Mouse (Mus musculus) adrenal gland, postnatal 14 days (tissue): ENCODE data around the gene Ireb2. TPM values are rescaled to one million over a fixed set of nuclear protein-coding genes. Genes with fewer than 3 reads are reported as not detected.
"Not testable (repeated sequence)": the region's sequence is repeated elsewhere in the genome, so short reads cannot be mapped to it uniquely, and the experiment has no call there.

Experiments used
- DNase-seq: peaks from one replicate; pipeline ENCODE4 v3.0.0; 2021; ENCODE audit warnings: mixed read lengths
- total RNA-seq: library from RNA; stranded (reverse); gene quantifications from 2 replicates; pipeline ENCODE4 v1.2.3, GENCODE M21; 2021

The Ireb2 gene
- total RNA-seq, 1 experiment from 2014 or later = 48.8 TPM

DNA sequence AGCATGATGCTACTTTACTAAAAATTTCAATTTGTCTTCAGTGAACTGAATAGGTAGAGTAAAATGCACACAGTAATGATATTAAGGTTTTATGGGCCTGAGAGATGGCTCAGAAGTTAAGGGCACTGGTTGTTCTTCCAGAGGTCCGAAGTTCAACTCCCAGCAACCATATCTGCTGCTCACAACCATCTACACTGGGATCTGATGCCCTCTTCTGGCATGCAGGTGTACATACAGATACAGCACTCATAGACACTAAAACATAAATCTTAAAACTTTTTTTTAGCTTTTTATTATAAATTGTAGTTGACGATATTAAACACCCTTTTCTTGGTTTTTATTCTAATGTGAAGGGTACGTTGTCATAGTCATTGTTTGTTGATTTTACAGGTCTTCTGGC is 33.5 kb downstream of the Ireb2 start:
- no peak for DNase-seq

GRCm38 (mm10) chr9:54909446-54909845 is 45.9 kb downstream of the Ireb2 start:
- no peak for DNase-seq

DNA sequence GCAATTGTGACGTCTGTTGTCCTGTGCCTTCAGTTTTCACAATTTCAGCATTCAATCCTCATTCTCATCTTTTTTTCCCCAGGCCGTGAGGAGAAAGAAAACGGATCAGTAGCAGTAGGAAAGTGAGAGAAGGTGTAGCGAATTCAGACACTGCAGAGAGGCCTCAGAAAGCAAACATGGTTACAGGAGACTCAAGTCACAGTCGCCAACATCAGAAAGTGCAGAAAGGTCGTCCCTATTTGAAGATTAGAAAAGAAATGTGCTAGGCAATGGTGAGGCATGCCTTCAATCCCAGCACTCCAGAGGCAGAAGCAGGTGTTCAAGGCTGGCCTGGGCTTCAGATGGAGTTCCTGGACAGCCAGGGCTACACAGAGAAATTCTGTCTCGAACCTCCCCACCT is 52.0 kb downstream of the Ireb2 start:
- DNase-seq = no peak

- no peak for DNase-seq
Measured at GRCm38 (mm10) chr9:54916401-54916800, 52.8 kb downstream of the Ireb2 start.

DNA sequence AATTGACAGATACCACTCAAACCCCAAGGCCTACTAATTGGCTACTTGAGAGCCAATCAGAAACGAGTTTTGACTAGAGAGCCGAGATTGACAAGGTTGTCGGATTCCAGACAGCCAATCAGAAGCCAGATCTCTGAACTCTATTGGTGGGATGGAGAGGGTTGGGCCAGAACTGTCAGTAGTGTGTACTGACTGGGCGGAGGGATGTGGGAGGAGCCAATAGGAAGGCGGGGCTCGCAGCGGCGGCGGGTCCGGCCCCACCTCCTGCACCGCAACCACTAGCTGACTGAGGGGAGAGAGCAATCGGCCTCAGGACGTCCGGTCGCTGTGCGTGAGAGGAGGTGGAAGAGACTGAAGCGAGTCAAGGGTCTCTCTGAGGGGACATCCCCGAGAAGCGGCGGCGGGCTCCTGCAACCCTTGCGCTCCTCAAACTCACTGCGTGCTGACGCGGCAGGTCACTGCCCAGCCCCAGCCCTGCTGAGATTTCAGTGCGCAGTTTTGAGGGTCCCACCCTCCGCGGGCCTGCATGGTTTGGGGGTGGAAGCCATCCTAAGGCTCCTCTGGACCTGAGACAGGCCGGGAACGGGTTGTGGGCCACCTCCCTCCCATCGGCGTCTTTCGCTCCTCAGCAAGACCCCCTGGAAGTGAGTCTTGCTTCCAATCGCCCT is 53.6 kb downstream of the Ireb2 start, which contains the start of gene Hykk:
Gene Hykk (plus strand): TSS at position 274 of the 668 bp plus-strand sequence.
- DNase-seq = peak; percentile 94

DNA sequence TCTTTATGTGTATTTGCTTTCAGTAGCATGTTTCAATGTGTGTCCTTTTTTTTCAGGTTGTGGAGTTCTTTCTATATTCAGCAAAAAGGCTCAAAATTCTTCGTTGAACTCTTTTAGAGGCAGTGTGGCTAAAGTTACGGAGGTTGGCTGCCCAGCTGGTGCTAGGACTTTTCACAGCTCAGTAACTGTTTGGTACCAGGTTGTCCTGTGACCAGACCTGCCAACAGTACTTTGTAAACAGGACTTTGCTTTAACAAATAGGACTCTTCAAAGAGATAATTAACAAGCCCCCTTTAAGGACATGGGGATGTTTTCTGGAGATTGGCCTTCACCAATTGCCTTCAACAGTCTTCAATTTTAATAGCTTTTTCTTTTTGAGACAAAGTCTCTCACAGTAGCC is 54.6 kb downstream of the Ireb2 start:
- DNase-seq = no peak

DNA sequence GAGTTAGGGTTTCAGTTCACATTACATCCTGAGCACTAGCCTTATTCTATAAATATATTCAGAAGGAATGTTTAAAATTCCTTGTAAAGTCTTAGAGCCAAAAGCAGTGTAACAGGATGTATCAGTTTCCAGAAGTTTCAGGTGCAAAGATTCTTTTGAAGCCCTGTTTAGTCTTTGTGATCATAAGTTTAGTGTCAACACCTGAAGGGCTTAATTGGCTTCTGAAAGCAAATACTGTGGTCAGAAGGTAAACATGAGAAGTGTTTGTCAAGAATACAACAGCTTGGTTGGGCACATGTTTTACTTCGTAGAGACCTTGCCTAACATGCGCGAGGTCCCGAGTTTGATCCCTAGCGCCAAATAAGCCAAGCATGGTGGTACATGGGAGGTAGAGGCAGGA is 55.2 kb downstream of the Ireb2 start:
- DNase-seq = no peak

GRCm38 (mm10) chr9:54919946-54920345 is 56.4 kb downstream of the Ireb2 start:
- DNase-seq = no peak

GRCm38 (mm10) chr9:54930741-54931140 is 67.2 kb downstream of the Ireb2 start:
- DNase-seq = no peak

- no peak for DNase-seq
Measured at GRCm38 (mm10) chr9:54931765-54932164, 68.2 kb downstream of the Ireb2 start.

DNA sequence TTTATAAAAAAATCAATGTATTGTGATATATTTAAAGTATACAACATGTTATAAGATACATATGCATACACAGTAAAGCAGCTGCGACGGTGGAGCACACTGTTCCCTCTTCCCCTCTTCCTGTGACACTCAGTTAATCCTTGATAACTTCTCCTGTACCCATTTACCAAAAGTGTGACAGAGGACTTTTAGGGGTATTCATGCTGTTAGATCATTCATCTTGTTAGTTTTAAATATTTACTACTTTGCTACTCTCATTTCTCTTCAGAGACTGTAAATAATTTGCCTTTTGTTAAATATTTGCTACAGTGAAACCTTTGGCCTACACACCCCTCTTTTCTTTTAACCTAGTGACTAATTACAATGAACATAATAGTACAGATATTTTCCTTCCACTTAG is 68.8 kb downstream of the Ireb2 start:
- no peak for DNase-seq

DNA sequence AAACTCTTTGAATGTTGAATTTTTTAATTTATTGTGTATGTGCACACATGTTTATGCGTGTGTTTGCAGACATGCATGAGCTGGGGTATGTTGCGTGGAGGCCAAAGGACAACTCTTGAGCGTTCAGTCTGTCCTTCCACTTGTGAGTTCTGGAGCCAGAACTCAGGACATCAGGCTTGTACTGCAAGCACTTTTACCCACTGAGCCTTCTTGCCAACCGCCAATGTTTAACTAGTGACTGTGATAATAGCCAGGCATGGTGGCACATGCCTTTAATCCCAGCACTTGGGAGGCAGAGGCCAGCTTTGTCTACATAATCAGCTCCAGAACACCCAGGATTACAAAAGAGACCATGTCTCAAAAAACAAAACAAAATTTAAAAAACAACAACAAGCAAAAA is 78.5 kb downstream of the Ireb2 start:
- no peak for DNase-seq

- DNase-seq = peak; percentile 10
Measured at GRCm38 (mm10) chr9:54944467-54944866, 80.9 kb downstream of the Ireb2 start.

GRCm38 (mm10) chr9:54946256-54946655 is 82.7 kb downstream of the Ireb2 start:
- no peak for DNase-seq

DNA sequence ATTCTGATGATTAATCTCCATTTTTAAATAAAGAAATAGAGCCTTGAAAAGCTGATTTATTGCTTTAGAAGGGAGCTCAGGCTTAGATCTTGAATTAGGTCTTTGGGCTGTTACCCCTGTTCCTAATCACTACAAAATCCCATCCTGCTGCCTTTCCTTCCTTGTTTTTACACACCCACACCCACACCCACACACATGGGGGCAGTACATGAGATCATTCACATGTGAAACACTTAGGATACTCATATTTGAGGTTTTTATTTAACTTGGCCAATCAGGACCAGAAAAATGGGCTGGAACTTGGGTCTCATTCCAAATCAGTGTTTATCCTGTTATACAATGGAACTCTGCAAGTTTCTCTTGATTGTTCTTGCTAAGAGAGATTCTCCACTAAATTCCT is 85.9 kb downstream of the Ireb2 start:
- no peak for DNase-seq

DNA sequence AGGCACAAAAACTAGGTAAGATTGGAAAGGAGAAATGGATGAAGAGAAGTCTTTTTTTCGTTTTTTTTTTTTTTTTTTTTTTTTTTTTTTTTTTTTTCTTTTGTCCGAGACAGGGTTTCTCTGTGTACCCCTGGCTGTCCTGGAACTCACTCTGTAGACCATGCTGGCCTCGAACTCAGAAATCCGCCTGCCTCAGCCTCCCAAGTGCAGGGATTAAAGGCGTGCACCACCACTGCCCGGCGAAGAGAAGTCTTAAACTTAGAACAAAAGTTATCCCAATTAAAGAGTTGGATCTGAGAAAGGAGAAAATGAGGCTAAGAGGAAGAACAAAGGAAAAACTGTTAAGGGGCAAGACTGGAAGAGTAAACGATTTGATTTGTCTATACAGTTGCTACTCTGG is 86.6 kb downstream of the Ireb2 start:
- not testable (repeated sequence) for DNase-seq

DNA sequence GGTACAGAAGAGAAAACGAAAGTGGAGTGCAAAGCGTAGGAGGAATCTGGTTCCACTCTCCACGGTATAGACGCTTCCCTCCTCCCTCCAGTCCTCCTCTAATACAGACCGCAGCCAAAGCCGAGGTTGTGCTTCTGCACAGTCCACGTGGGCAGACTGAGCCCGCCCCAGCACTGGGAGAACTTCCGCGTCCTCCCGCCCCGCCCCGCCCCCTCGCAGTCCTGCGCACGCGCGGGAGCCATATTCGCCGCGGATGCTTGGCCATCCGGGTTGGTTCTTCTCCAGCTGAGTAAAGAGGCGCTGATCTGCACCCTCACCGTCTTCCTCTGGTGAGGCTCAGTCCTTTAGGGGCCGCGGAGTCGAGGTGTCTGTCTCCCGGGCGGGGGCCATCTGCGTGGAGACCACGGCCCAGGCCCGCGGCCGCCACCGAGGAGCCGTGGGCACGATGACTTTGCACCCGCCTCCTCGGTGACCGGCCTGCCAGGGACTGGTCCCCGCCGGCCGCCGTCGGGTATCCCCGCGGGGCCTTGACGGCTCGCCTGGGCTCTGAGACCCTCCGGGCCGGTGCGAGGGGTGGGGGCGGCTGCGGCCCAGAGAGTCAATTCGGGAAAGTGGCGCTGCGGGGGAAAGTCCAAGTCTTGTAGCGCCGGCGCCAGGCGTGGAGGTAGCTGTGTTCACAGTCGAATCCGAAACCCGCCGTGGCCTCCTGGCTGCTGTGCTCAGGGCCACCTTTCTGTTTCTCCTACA is 87.2 kb downstream of the Ireb2 start, which contains the start of the genes Psma4 and AY074887:
Gene Psma4 (plus strand): TSS at position 216 of the 747 bp plus-strand sequence.
Gene AY074887 (minus strand): TSS at position 424 of the 747 bp plus-strand sequence.
- peak; percentile 96 for DNase-seq

- no peak for DNase-seq
Measured at GRCm38 (mm10) chr9:54961059-54961458, 97.5 kb downstream of the Ireb2 start.

Other genes with a start within 250 kb of the Ireb2 start
- gene Acsbg1, start 201.9 kb upstream of the Ireb2 start, total RNA-seq = 68.3 and 86.2 TPM in 2 replicates
- 15.7 and 18.2 TPM in 2 replicates for gene Dnaja4, start 164.9 kb upstream of the Ireb2 start, total RNA-seq
- gene Wdr61, start 129.3 kb upstream of the Ireb2 start, total RNA-seq = 71.9 and 72.6 TPM in 2 replicates
- gene Crabp1, start 99.0 kb upstream of the Ireb2 start, total RNA-seq = 6.5 and 8.2 TPM in 2 replicates
- 2.4 and 8.6 TPM in 2 replicates for gene Hykk, start 53.5 kb downstream of the Ireb2 start, total RNA-seq
- 183 and 205 TPM in 2 replicates for gene Psma4, start 87.0 kb downstream of the Ireb2 start, total RNA-seq
- gene AY074887, start 87.2 kb downstream of the Ireb2 start, total RNA-seq = not detected in 2 replicates
- gene Chrna5, start 117.1 kb downstream of the Ireb2 start, total RNA-seq = 0.85 and 1.2 TPM in 2 replicates
- 9.6 and 13.0 TPM in 2 replicates for gene Chrna3, start 162.8 kb downstream of the Ireb2 start, total RNA-seq
- gene Chrnb4, start 185.0 kb downstream of the Ireb2 start, total RNA-seq = 4.3 and 6.6 TPM in 2 replicates